Mouse (Mus musculus) neural tube, embryonic 14.5 days (tissue): ENCODE measurements at regions not wholly inside any gene's neighbourhood (a gene's known extent, or its start where the extent isn't known, plus 50 kb on each side); places are given as distances from the start of the nearest gene placed in this dataset.

Experiments used
- ATAC-seq: fragments of 200-750 bp; cut with Nextera tagmentation; 2 replicates; pipeline ENCODE4 v1.8.0; 2017; ENCODE audit warnings: low read depth, mild to moderate bottlenecking, moderate TSS enrichment, moderate library complexity
- H3K27ac ChIP-seq: fragments of 300-500 bp; sonication (generic); 2 replicates; pipeline ENCODE4 v1.5.1; 2014; ENCODE audit warnings: low read depth, mild to moderate bottlenecking, control low read depth, low read length, moderate library complexity, mixed read lengths
- H3K27me3 ChIP-seq: fragments of 300-500 bp; sonication (generic); 2 replicates; pipeline ENCODE4 v1.6.1; 2014; ENCODE audit warnings: low read length; ENCODE audit not compliant: control insufficient read depth, insufficient read depth
- H3K36me3 ChIP-seq: fragments of 300-500 bp; sonication (generic); 2 replicates; pipeline ENCODE4 v1.6.1; 2014; ENCODE audit warnings: low read length, mixed read lengths; ENCODE audit not compliant: control insufficient read depth, insufficient read depth
- H3K4me1 ChIP-seq: fragments of 300-500 bp; sonication (generic); 2 replicates; pipeline ENCODE4 v1.6.1; 2014; ENCODE audit warnings: low read length; ENCODE audit not compliant: control insufficient read depth, insufficient read depth
- H3K4me2 ChIP-seq: fragments of 300-500 bp; sonication (generic); 2 replicates; pipeline ENCODE4 v1.6.1; 2014; ENCODE audit warnings: mild to moderate bottlenecking, low read depth, low read length, control low read depth
- H3K4me3 ChIP-seq: fragments of 300-500 bp; sonication (generic); 2 replicates; pipeline ENCODE4 v1.5.1; 2014; ENCODE audit warnings: low read depth, low read length, control low read depth, mixed read lengths
- H3K9ac ChIP-seq: fragments of 300-500 bp; sonication (generic); replicated peaks from 2 replicates; pipeline ENCODE4 v1.6.1; 2014; ENCODE audit warnings: low read depth, mild to moderate bottlenecking, control low read depth, low read length, mixed read lengths
- H3K9me3 ChIP-seq: fragments of 300-500 bp; sonication (generic); 2 replicates; pipeline ENCODE4 v1.6.1; 2016; ENCODE audit warnings: low read length; ENCODE audit not compliant: control insufficient read depth
- WGBS: fragments of 180-500 bp; shearing (Covaris S2); extraction: QIAGEN DNeasy Blood & Tissue Kit; methylation state at CpG from one replicate; pipeline ENCODE4 v1.1.7; 2014; 5-methylcytosine and 5-hydroxymethylcytosine counted together

DNA sequence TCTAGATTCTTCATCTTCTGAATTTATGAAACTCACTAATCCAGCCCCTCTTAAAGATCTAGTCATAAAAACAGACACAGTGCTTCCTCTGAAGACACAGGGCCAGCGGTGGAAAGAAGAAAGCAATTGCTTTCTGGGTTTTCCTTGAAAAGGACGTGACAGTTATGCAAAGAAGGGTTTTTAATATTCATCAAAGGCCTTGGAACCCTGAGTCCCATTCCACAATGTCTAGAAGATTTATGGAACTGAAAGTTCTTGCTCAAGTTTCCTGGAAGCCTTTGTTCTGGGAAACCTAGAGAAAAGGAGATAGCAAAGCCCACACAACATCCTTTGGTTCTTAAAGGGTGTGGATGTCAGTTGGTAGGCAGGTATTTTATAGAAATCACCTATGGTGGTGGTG lies 346.0 kb downstream of the Gm45692 start:
- no peak overlapping the region for H3K4me3 ChIP-seq
- ATAC-seq: no peak
- WGBS: 29% methylated on average over 2 of the region's 2 CpGs

DNA sequence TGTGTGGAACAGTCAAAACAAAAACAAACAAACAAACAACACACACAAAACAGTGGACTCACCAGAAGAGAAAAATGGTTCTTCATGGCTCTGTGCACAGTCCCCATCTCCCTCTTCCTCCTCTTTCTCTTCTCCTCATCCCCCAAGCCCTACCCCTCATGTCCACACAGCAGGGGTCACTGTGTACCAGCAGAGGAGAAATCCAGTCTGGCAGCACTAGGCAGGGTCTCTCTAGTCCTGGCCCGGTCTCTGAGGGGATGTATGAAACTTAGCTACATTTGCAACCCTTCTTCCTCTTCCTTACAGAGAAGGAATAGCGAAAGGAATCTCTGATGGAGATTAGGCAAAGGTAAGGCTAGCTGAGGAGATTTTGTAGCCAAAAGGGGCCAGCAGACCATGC lies 349.1 kb downstream of the Gm45692 start:
- 79% methylated on average over 2 of the region's 2 CpGs for WGBS
- H3K4me1 ChIP-seq: 0 out of 2 replicates have a peak, but pooled peaks cover 6% of the 10 kb centered on the region
- no peak overlapping the region for H3K4me3 ChIP-seq
- no peaks in the 10 kb centered on the region for H3K9me3 ChIP-seq
- H3K36me3 ChIP-seq: no peaks in the 10 kb centered on the region
- H3K9ac ChIP-seq: no peak overlapping the region
- ATAC-seq: no peak
- no peak overlapping the region for H3K27ac ChIP-seq
- H3K27me3 ChIP-seq: no peaks in the 10 kb centered on the region
- H3K4me2 ChIP-seq: no peak overlapping the region

More for the DNA sequence above, 346.0 kb downstream of the Gm45692 start:
- H3K4me1 ChIP-seq: no peaks in the 10 kb centered on the region
- H3K27ac ChIP-seq: no peak overlapping the region
- no peaks in the 10 kb centered on the region for H3K27me3 ChIP-seq
- no peaks in the 10 kb centered on the region for H3K9me3 ChIP-seq
- no peaks in the 10 kb centered on the region for H3K36me3 ChIP-seq
- no peak overlapping the region for H3K4me2 ChIP-seq
- no peak overlapping the region for H3K9ac ChIP-seq

DNA sequence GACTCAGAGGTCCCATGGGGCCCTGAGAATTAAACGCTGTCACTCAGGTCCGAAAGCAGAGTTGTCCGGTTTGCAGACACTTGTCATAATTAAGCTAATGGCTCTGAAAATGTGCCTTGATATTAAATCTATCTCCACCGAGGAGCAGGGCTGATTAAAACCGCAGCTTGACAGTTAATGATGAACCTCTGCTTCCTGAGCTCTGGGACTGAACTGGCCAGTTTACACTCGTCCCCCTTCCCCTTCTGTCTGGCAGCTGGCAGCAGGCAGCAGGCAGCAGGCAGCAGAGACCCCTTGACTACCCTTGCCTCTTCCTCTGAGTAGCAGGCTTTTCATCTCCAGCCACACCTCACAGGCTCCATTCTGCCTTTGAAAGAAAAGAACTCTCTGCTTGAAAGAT lies 350.4 kb downstream of the Gm45692 start:
- ATAC-seq: no peak
- Histone ChIP-seq H3K36me3 (no peaks in the 10 kb centered on the region), H3K9me3 (no peaks in the 10 kb centered on the region), H3K4me3 (no peak overlapping the region), H3K4me1 (0 out of 2 replicates have a peak, but pooled peaks cover 6% of the 10 kb centered on the region), H3K27me3 (no peaks in the 10 kb centered on the region), H3K4me2 (no peak overlapping the region), H3K27ac (no peak overlapping the region), H3K9ac (no peak overlapping the region)
- 29% methylated on average over 6 of the region's 6 CpGs for WGBS

DNA sequence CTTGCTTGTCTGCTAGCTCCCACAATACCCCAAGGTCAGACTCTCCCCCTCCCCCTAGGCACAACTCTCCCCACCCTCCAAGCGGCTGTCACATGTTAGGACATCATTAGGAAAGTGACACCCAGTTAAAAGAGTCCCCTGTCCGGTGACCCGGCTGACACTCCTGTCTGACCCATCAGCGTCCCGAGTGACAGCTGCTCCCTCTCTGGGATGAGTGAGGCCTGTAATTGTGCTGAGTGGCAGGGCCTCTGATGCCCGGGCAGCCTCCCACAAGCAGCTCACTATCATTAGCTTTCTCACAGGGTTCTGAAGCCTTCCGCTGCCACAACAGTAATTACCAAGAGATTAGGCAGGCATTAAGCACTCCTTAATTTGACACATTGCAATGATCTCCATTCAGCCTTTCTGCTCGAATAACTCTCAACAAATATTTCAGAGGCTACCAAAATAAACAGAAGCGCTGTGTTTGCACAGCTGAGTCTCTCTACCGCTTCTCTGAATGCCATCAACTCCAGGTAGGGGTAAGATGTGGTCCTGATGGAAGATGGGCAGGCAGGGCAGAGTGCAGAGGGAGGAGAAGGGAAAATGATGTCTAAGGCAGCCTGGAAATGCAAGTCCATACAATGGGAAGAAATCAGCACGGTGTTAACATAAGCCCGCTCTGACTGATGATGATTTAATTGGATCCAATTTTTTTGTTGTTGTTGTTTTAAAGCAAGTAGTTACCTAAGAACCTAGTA lies 352.6 kb downstream of the Gm45692 start:
- Histone ChIP-seq H3K4me1 (0 out of 2 replicates have a peak, but pooled peaks cover 6% of the 10 kb centered on the region), H3K27ac (no peak overlapping the region), H3K4me2 (no peak overlapping the region), H3K36me3 (no peaks in the 10 kb centered on the region), H3K27me3 (no peaks in the 10 kb centered on the region), H3K9me3 (no peaks in the 10 kb centered on the region), H3K4me3 (no peak overlapping the region), H3K9ac (no peak overlapping the region)
- peak; percentile 54; the same call in 1 of the 2 replicates for ATAC-seq
- 24% methylated on average over 12 of the region's 12 CpGs for WGBS

DNA sequence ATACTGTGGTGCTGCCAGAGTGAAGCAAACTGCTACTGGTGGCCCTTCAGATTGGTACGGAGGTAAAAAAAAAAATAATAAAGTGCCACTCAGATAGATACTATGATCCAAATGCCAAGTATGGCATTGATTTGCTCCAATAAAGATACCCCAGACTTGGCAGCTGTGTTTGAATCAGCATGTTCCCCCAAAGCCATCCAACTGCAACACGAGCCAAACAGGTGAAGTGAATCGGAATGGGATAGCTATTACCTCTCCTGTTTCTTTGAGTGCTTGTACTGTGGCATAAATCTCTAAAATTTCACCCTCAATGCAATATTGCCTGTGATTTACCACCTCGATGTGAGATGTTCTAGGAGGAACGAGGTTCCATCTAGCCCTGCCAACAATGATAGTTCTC lies 365.4 kb downstream of the Gm45692 start:
- no peak overlapping the region for H3K27ac ChIP-seq
- H3K9me3 ChIP-seq: no peaks in the 10 kb centered on the region
- H3K4me2 ChIP-seq: no peak overlapping the region
- no peaks in the 10 kb centered on the region for H3K36me3 ChIP-seq
- H3K4me1 ChIP-seq: no peaks in the 10 kb centered on the region
- H3K9ac ChIP-seq: no peak overlapping the region
- no peak for ATAC-seq
- 89% methylated on average over 5 of the region's 5 CpGs for WGBS
- H3K4me3 ChIP-seq: no peak overlapping the region
- H3K27me3 ChIP-seq: no peaks in the 10 kb centered on the region

DNA sequence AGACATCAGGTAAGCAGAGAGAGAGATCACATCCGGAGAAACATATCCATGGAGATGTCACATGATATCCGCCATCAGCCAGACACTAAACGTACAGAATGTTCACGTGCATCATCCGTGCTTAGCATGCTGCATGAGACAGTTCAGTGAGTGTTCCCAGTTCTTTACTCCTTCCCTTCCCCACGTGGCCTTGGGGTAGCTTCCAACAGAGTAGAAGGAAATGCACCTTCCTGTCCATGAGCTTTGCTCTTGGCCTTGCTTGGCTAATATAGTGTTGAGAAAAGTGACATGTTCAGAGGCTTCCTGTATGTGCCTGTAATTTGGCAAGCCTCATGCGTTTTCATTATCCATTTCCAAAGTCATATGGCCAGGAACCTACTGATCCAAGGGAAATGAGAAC lies 368.5 kb downstream of the Gm45692 start:
- no peak for ATAC-seq
- no peaks in the 10 kb centered on the region for H3K36me3 ChIP-seq
- no peak overlapping the region for H3K27ac ChIP-seq
- H3K4me2 ChIP-seq: no peak overlapping the region
- H3K27me3 ChIP-seq: no peaks in the 10 kb centered on the region
- no peak overlapping the region for H3K4me3 ChIP-seq
- no peaks in the 10 kb centered on the region for H3K9me3 ChIP-seq
- no peaks in the 10 kb centered on the region for H3K4me1 ChIP-seq
- WGBS: 93% methylated on average over 7 of the region's 7 CpGs
- H3K9ac ChIP-seq: no peak overlapping the region

DNA sequence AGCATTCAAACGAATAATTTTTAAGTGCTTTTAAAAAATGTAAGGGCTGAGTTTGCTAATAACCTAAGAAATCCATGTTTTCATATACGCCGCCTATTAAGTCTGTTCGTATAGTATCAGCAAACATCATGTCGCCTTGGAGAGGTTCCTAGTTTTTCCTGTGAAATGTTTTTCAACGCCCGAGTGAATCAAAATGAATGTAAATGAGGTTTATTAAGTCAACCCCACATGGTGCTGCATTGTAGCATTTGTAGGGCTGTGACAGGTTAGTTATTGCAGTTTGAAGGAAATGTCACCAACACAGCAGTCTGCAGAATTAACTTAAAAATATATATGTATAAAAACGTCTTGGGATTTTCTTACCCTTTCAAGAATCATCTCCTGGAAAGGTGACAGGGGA lies 369.3 kb downstream of the Gm45692 start:
- Histone ChIP-seq H3K4me1 (no peaks in the 10 kb centered on the region), H3K4me2 (no peak overlapping the region), H3K4me3 (no peak overlapping the region), H3K9me3 (no peaks in the 10 kb centered on the region), H3K36me3 (no peaks in the 10 kb centered on the region), H3K27ac (no peak overlapping the region), H3K27me3 (no peaks in the 10 kb centered on the region), H3K9ac (no peak overlapping the region)
- WGBS: 59% methylated on average over 8 of the region's 8 CpGs
- no peak for ATAC-seq

DNA sequence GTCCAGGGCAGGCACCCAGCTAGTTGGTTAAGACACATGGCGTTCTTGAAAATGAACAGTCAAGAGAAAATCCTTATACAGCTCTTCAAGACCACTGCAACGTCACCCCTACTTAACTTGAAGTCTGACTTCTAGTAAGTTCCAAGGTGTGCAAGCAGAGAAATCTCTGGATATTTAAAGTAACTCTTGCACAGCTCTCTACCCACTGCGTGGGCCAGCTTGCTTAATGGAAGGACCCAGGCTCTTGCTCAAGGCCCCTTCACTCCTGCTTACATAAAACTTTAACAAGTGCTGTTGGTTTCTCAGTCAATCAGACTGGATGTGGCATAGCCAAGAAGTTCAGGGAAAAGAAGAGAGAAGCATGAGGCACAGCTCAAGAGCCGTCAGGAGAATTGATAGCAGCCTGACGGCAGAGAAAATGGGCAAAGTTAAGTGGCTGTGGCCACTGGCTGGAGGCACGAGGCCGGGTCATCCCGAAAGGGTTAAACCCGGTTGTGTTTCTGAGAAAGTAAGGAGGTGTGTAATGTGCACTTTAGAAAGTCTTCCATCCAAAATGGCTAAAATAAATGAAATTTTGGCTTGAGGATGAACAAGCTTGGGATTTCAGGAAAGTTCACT lies 382.0 kb downstream of the Gm45692 start:
- Histone ChIP-seq H3K27ac (no peak overlapping the region), H3K4me3 (no peak overlapping the region), H3K9me3 (no peaks in the 10 kb centered on the region), H3K36me3 (no peaks in the 10 kb centered on the region), H3K4me2 (no peak overlapping the region), H3K27me3 (no peaks in the 10 kb centered on the region), H3K9ac (no peak overlapping the region), H3K4me1 (no peaks in the 10 kb centered on the region)
- WGBS: 66% methylated on average over 9 of the region's 9 CpGs
- ATAC-seq: no peak

DNA sequence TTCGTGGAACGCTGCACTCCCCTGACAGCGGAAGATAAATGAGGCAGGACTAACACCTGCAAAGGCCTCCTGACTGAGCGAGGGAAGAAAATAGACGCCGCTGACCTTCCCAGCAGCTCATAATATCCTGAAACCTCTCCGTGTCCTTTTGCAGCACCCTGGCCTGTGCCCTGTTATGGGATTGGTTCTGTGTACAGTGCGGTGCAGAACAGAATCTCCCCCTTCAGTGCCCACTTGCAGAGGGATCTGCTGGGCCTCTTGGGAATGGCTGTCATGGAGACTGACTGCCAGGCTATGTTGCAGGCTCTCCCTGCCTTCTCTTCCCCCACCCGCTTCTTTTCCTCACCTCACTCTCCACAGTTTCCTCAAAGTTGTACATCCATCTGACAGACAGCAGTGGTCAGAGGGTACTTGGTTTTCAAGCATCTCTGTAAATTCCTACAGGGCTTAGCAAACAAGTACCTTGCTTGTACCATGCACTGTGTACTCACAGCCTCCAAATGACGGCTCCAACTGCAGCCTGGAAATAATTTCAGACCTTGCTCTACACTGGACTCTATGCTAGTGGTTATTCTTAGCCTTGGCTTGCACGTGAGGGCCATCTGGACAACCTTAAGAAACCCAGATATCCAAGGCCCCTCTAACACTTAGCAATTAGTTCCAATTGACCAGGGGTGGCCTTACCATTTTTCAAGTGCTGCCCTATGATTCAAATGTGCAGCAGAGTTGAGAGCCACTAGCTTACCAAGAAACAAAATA lies 382.7 kb downstream of the Gm45692 start:
- Histone ChIP-seq H3K9ac (no peak overlapping the region), H3K27me3 (no peaks in the 10 kb centered on the region), H3K4me2 (no peak overlapping the region), H3K9me3 (no peaks in the 10 kb centered on the region), H3K4me3 (no peak overlapping the region), H3K4me1 (no peaks in the 10 kb centered on the region), H3K36me3 (no peaks in the 10 kb centered on the region), H3K27ac (no peak overlapping the region)
- no peak for ATAC-seq
- 45% methylated on average over 11 of the region's 11 CpGs for WGBS
